Mouse (Mus musculus) CH12.LX (cell line): ENCODE measurements at regions not wholly inside any gene's neighbourhood (a gene's known extent, or its start where the extent isn't known, plus 50 kb on each side); places are given as distances from the start of the nearest gene placed in this dataset.

Source experiments
- BHLHE40 ChIP-seq: IDR thresholded peaks from 2 replicates; pipeline ENCODE4 v1.6.1; 2011; ENCODE audit warnings: mild to moderate bottlenecking, low read depth, low read length, improper control_type of control experiment
- CTCF ChIP-seq, 2 experiments: IDR thresholded peaks in 1 of 2; conservative IDR thresholded peaks in 1 of 2; 2 replicates each; pipeline ENCODE4 v1.5.1; 2011 to 2012; ENCODE audit warnings: low read depth in 2 of 2, low read length in 2 of 2, improper control_type of control experiment in 1 of 2, inconsistent platforms in 1 of 2, mild to moderate bottlenecking in 1 of 2, moderate library complexity in 1 of 2
- EP300 ChIP-seq: IDR thresholded peaks from 2 replicates; pipeline ENCODE4 v1.6.1; 2011; ENCODE audit warnings: low read length, improper control_type of control experiment
- HCFC1 ChIP-seq: IDR thresholded peaks from 2 replicates; pipeline ENCODE4 v1.6.1; 2012; ENCODE audit warnings: low read depth, mild to moderate bottlenecking, inconsistent platforms, low read length, improper control_type of control experiment
- JUN ChIP-seq: IDR thresholded peaks from 2 replicates; pipeline ENCODE4 v1.6.1; 2011; ENCODE audit warnings: low read depth, mild to moderate bottlenecking, low read length, improper control_type of control experiment, moderate library complexity; ENCODE audit not compliant: insufficient read depth
- MAX ChIP-seq: IDR thresholded peaks from 2 replicates; pipeline ENCODE4 v1.6.1; 2011; ENCODE audit warnings: low read length, improper control_type of control experiment
- NRF1 ChIP-seq: IDR thresholded peaks from 2 replicates; pipeline ENCODE4 v1.6.1; 2014; ENCODE audit warnings: low read depth, mild to moderate bottlenecking, inconsistent platforms, low read length, improper control_type of control experiment, moderate library complexity
- POLR2A ChIP-seq: IDR thresholded peaks from 2 replicates; pipeline ENCODE4 v1.6.1; 2011; ENCODE audit warnings: low read depth, mild to moderate bottlenecking, improper control_type of control experiment, low read length
- RCOR1 ChIP-seq: conservative IDR thresholded peaks from 2 replicates; pipeline ENCODE4 v1.6.1; 2012; ENCODE audit warnings: low read depth, mild to moderate bottlenecking, inconsistent platforms, low read length, improper control_type of control experiment
- TBP ChIP-seq: conservative IDR thresholded peaks from 2 replicates; pipeline ENCODE4 v1.6.1; 2011; ENCODE audit warnings: low read depth, low read length, improper control_type of control experiment
- TCF12 ChIP-seq: IDR thresholded peaks from 2 replicates; pipeline ENCODE4 v1.6.1; 2014; ENCODE audit warnings: low read depth, mild to moderate bottlenecking, inconsistent platforms, low read length, improper control_type of control experiment
- USF1 ChIP-seq: IDR thresholded peaks from 2 replicates; pipeline ENCODE4 v1.6.1; 2014; ENCODE audit warnings: low read depth, mild to moderate bottlenecking, inconsistent platforms, low read length, improper control_type of control experiment
- ZMIZ1 ChIP-seq: IDR thresholded peaks from 2 replicates; pipeline ENCODE4 v1.6.1; 2012; ENCODE audit warnings: low read depth, mild to moderate bottlenecking, inconsistent platforms, low read length, improper control_type of control experiment

- TF ChIP-seq EP300 (no peak), HCFC1 (no peak), MAX (no peak), BHLHE40 (no peak), RCOR1 (no peak), ZMIZ1 (no peak), POLR2A (no peak), CTCF (conservative IDR thresholded peaks at IDR 0.05 in 1 of 2, IDR thresholded peaks at IDR 0.05 in 1 of 2; ENCODE audit: low read depth in 2 of 2, low read length in 2 of 2) (no peak), TBP (no peak), JUN (no peak), USF1 (no peak), NRF1 (no peak), TCF12 (no peak)
Measured at GRCm38 (mm10) chr1:189077861-189078260, 70.2 kb upstream of the Kctd3 start.
